Mouse (Mus musculus) testis, postnatal 10 days (tissue): ENCODE results near the gene Mob3b.
A peak's percentile ranks its signal among the peaks of the same experiment; 100 is the strongest.

ENCODE experiments used
- DNase-seq: peaks from one replicate; pipeline ENCODE4 v3.0.0; 2021; ENCODE audit warnings: low spot score

Gene Mob3b

DNA sequence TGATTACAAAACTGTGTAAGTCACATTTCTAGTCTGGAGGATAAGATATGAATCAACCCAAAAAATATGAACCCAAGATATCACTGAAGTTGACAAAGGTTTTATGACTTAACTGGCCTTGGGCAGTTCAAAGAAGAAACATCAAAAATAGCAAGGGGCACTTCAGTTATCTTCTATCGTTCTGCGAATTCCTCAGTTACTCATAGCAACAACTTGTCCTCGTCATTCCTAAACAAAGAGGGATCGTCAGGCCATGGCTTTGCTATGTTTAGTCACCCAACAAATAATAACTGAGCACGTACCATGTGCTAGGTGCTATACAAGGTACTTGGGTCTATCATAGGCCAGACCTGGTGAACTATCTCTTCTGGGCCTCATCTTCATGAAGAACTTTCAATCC is 10.7 kb downstream of the Mob3b start:
- DNase-seq, result no peak

DNA sequence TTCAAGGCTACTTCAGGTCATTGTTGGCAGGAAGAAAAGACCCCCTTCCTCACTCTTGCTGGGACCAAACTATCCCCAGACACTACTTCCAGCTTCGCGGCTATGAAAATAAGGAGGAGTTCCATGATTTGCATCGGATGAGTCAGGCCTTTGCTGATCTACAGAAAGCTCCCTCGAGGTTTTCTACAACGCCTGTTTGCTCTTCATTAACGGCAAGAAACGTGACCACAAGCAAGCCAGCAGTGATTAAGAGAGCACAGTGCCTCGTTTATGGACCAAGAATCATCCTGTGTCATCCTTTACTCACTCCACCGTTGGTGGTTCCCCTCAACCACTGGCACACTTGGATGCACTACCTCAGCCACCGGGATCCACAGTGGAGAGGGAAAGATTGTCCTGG is 11.6 kb downstream of the Mob3b start:
- no peak for DNase-seq

DNA sequence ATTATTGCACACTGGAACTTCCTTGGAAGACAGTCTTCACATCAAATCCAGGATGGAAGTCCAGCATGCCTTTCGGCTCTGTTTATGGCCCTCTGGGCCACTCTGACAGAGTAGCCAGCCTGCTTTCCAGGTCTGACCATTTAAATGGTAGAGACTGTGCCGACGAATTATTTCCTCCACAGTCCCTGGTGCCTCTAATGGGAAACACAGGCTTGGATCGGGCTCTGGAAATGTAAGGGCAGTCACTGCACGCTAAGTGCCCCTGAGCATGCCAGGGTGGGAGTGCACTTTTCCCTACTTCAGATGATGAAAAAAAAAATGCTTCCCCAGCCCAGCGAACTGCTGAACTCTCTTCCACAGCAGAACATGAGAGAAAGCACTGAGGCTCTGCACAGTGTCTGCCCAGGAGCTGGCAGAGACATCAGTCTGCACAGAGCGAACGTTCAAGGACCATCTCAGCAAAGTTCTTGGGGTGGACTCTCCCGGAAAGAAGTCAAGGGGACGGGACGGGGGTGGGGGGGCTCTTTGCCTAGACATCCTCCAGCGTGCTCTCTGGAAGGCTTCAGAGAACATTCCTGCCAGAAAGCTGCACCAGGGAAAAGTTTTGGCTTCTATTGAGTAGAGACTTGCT is 13.7 kb downstream of the Mob3b start:
- DNase-seq, result no peak

DNA sequence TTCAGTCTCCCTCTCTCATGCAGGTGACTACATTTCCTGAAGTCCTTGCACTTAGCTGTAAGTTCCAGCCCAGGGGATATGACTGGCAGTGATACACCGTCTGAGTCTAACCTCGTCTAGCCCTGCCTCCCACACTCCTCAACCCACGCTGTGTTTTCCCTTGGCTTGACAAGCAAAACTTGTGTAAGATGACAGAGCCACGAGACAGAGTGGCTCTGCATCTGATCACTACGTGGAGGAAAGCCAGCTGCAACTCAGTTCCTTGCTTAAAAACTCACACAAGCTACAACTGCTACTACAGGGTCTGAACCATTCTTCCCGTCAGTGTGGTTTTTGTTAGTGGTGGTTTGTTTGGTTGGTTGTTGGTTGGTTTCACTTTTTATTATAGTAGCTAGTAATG is 17.0 kb downstream of the Mob3b start:
- no peak for DNase-seq

DNA sequence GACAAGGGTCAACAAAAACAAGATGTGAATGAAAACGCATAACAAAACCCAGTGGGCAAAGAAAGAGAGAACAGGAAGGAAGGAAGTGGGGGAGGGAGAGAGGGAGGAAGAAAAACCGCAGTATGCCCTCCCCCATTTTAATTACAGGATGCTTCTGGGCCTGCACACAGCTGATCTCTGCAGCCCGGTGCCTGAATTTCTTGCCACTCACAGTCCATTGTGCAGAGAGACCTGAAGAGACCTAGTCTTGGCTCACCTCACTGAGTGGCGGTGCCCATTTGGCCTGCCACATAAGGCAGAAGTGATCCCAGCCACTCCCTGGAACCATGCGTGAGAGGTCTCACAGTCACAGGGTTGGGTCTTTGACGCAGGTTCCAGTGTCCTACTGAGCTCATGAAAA is 19.2 kb downstream of the Mob3b start:
- DNase-seq, result no peak

DNA sequence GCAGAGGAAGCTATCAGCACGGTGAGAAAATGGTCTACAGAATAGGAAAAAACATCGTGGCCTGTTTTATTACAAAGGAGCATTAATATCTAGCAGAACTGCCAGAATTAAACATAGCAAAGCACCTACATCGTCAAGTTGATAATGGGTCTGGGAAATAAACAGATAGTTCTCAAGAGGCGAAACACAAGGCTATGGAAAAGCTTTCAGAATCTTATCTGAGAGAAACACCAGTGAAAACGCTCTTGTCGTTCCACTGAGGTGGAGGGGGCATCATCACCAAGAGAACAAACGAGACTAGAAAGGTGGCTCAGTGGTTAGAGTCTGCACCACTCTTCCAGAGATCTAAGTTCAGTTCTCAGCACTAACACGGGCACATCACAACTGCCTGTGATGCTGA is 20.3 kb downstream of the Mob3b start:
- DNase-seq, result peak; percentile 8

DNA sequence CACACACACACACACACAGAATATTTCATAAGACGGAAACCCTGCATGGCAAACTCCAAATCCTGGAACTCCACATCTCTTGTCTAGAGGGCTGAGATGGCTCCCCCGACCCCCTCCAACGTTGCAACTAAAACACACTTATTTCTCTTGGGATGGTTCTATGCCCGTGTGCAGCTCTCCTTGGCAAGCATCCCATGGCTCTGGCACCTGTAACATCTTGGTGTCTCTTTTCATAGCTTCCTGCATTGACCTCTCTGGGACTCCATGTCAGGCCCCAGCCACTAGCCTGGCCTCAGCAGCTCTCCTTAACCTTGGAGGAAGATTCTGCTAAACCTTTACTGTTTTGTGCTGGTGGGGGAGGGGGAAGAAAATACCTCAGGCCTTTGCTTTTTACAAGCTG is 21.5 kb downstream of the Mob3b start:
- DNase-seq, result peak; percentile 38

DNA sequence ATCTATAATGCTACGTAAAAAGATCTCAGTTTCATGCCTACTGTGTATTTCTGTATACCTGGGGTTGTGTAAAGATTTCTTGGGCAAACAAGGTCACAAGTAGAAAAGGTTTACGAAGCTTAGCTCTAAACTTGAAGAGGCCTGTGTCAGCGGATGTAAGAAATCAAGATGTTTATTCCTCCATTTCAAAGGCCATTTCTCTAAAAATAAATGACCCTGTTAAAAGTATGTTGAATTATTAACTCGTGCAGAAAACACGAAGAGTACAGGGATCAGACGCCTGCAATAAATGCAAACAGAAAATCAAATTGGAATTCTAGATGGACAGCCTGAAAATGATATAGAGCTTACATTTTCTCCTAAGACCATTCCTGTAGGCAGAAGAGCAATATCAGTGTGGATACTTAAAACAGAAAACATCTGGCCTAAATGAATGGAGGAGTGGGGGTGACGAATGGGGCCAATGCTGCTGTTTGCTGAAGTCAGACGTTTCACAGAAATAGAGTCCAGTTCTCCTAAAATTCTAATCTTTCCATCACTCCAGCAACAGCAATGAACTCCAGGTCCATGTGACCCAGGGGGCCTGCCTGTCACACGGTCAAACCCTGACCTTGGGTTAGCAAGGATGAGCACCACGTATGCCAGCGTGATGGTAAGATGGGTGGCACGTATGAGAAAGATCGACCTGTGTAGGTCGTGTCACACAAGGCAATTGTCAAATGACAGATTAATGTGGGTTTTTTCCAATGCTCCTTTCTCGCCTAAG is 22.3 kb downstream of the Mob3b start:
- DNase-seq, result peak; percentile 30

DNA sequence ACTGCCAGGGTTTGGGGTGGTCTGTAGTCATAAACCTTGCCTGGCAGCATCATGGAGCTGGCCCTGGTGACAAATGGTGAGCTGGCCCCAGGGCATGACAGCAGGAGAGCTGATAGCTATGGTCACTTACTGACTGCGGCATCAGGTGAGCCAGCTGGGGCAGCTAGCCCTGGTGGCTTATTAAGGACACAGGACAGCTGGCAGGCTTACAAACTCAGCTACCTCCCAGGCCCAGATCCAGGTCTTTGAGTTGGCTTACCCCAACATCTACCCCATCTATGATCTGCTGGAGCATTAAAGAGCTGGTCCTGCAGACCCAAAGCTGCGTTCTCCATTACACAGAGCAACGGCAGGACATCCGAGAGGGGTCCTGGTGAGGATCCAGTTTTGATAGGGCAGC is 23.9 kb downstream of the Mob3b start:
- DNase-seq, result no peak

DNA sequence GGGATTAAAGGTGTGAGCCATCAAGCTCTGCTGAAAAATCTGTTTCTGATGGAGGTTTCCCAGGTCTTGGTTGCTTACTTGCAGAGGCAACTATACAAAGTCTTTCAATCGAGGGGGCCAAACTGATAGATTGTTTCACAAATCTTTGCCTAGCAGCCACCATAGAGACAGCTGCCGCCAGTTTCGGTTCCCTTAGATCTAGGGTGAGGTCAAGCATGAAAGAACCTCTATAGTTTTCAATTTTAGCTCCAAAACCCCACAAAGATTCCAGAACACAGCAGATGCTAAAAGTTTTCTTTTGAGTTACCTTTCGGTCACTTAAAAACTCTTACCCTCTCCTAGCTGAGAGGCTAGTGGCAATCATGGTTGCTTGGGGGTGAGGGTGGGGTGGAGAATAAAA is 25.7 kb downstream of the Mob3b start:
- DNase-seq, result no peak

DNA sequence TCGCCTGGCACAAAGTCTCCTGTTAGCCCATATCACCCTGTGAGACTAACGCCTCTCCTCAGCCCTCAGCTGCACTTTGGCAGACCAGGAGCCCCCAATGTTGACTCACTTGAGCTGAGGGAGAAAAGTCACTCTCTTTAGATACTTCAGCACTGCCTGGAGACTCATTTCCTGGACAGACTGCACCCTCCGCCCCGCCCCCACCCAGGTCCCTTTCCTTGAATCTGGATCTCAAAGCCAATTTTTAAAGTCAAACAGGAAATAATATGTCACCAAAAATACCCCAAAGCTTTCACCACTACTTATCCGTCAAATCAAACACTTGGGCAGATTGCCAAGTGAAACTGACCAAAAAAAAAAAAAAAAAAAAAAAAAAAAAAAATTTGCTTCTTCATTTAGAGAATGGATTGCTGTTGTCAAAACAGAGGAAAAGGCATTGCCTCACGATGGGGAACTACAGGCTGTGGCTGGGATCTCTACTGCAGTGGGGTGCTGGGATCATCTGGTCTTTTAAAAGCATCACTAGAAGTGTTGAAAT is 26.8 kb downstream of the Mob3b start:
- DNase-seq, result no peak

DNA sequence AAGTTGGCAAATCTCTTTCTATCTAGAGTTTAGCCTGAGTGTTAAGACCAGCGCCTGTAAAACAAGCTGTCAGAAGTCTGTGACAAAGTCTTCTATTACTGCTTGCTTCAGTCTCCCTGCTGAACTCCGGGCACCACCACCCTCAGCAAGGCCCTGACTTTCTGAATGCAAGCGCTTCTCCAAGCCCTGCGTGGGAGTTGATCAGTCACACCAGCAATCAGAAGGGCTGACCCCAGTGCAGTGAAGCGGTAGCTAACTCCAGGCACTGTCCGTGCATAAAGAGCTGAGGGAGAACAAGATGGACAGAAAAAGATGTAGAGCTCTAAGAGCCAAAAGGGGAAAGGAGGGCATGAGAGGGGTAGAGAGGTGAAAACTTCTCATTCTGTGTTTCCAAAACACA is 29.5 kb downstream of the Mob3b start:
- no peak for DNase-seq

DNA sequence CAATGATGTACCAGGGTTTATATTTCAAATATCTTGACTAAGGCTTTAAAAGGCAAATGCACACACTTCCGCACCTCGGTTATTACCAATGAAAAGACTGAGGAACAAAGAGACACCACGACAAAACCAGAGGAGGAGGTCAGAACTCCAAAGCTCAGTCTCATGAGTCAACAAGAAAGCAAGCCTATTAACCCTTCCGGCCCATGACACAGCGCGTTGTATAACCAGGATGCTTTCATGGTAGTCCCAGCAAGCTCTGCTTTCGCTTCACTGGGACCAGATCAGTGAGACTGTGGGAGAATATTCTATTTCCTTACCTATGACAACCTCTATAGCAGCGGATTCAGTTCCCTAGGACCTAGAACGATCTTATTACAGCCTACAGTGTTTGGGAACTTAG is 30.5 kb downstream of the Mob3b start:
- DNase-seq, result no peak

DNA sequence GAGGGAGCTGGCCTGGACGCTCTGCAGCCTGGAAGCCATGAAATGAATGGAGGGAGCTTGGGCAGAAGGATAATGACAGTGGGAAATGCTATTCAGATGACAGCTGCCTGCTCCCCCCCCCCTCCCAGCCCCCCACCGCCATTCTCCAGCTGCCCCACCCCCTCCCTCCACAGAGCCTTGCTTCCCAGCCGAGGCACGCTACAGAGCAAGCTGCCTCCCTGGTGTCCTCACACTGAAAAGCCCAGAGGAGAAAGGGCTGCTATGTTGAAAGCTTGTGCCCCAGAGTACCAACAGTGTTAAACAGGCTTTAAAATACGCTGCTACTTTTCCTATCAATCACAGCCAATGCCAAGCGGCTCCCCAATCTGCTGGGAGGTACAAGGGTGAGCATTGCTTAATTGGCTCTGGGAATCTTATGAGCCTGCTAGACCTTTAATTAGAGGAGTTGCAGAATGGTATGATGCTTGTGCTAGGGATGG is 31.9 kb downstream of the Mob3b start:
- DNase-seq, result no peak

DNA sequence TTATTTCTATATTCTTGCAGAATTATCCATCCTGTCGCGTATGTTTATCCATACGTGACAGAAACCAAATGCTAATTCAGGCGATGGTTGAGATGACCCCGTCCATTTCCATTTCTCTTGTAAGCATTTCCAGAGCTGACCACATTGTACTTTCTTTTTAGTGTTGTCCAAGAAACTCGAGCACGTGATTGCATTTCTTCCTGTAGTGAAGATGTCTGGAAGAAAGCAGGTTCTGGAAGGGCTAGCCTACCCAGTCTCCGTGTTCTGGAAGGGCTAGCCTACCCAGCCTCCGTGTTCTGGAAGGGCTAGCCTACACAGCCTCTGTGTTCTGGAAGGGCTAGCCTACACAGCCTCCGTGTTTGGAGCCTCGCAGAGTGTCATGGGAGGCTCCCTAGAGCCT is 33.3 kb downstream of the Mob3b start:
- no peak for DNase-seq

DNA sequence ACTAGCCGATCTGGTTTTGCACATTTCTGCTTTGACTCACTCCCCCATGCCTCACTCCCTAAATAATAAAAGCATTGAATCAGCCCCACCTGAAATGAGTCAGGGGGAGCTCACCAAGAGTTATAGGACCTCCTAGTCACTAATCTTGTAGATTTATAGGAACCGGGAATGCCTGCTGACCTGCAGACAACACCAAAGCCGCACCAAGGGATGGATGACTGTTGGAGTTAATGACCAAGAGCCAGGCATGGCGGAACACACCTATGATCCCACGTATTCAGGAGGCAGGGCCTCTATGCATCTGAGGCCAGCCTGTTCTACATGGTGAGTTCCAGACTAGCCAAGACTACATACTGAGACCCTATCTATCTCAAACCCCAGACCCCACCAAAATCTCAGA is 34.2 kb downstream of the Mob3b start:
- no peak for DNase-seq

DNA sequence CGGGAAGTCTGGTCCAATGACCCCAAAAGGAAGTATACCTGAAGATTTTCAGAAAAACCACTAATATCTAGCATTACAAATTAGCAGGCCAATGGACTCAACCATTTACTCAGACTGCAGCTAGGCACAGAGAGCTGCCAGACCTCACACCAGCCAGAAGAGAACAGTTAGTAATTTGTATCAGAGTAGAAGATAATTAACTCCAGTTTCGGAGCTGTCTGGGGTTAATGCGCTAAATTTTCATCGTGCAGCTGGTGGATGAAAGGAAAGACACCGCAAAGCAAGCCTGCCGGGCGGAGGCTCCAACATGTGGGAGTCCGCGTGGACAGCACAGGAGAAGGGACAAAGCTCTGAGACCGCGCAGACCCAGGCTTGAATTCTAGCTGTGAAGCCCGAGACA is 36.2 kb downstream of the Mob3b start:
- no peak for DNase-seq

DNA sequence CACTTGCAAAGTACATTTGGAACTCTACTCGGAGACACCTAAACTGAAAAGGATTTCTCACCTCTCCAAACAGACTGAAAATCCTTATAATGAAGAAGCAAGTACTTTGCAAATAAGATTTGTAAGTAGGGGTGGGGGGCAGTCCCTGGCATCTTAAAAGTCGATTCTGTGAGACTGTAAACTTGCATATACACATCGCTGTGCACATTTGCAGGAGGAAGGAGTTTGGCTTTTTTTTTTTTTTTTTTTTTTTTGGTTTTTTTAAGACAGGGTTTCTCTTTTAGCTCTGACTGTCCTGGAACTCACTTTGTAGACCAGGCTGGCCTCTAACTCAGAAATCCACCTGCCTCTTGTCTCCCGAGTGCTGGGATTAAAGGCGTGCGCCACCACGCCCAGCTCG is 36.7 kb downstream of the Mob3b start:
- no peak for DNase-seq

DNA sequence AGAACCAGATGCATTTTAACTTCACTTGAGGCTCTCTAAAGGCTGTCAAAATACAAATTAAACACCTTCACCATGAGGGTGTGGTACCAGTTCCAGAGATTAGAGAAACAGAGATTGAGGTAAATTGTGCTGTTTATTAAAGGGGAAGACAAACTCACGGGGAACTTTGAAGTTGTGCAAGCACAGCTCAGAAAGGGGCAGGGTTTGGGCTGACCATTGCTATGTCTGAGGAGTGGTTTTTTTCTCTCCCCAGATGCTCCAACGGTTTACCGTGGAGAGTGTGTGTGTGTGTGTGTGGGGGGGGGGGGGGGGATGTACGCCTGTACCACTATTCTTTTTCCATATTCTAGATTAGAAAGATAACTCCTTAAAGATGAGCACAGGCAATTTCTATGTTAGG is 37.1 kb downstream of the Mob3b start:
- DNase-seq, result no peak

DNA sequence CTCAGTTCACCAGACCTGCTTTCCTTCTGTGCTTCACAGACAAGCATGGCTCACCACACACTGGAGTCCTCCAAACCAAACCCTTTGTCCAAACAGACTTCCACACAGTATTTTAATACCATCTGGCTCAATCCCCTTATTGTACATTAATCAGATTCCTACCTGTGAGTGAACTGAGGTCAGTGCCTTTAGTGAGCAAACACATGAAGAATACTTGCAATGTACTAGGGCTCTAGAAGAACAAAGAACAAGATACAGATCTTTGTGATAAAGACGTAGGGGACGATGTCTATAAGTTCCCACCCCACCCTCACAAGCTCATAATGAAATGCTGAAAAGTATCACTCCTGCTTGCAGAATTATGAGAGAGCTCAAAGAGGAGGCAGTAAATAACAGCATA is 38.4 kb downstream of the Mob3b start:
- no peak for DNase-seq

DNA sequence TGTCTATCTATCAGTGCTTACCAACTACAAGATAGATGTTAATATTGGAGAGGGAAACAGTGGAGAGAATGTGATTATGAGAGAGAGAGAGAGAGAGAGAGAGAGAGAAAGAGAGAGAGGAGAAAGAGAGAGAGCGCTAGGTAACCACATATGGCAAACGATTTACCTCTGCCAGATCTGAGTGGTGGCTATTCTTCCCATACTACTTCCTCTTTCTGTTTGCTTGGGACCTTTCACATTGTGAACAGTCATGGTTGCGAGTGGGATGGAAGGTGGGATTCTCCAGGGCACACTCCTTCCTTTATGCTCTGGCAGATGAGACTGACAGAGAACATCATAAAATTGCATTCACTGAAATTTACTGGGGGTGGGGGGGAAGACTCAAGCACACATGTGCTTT is 40.1 kb downstream of the Mob3b start:
- no peak for DNase-seq

DNA sequence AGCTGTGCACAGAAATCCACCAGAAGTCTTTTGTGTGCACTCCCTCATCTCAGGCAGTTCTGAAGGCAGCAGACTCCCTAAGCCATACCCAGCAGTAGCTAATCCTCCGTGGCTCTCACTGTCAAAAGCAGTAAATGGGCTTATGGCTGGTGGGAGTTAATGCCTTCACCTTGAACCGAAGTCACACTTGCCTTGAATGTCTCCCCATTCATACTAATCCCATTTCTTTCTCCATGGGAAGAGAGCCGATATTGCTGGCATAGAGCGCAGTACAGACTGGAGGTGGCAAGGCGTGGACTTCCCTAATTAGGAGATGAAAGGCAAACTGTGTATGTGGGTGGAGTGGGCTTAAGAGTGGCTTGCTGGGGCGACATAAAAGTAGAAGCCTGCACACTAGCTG is 41.4 kb downstream of the Mob3b start:
- DNase-seq, result no peak

DNA sequence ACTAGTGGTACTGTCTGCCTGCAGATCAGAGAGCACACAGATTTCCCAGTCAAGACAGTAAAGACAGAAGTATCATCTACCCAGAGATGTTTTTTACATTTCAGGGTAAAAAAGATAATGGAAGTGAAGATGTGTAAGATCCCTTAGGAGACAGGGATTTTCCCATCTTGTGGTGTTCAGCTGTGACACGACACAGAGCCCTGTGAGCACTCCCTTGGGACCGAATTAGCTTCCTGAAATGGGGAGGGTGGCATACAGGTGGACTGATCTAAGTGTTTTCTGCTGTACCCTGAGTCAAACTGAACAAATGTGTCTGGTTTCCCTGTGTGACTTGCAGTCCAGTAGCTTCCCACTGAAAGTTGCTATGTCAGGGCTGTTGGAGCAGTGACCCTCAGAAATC is 42.3 kb downstream of the Mob3b start:
- no peak for DNase-seq
